16 mouse cellular contexts compared by ENCODE assay signal in the genomic region with DNA sequence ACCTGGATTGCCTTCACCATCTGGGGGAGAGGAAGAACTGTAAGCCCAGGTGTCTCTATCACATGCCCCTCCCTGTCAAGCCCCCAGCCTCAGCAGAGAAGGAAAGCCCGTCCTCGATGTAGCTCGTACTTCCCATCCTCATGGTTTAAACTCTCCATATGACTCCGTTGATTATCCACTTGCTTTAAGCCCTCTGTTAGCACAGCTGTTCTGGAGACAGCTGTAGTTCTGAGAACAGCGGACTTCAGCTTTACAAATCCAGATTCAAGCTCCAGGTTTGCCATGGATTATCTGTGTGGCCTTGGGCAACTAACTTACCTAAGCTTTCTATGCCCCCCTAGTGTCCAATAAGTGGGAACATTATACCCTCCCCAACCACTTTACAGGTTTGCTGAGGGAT.
"Had no signal": no experiment of that assay in that cellular context is flagged by ENCODE, and none has a peak within 500 bp of the region (broad histone marks: within the 10 kb centered on the region; RNA-seq: fewer than 3 reads in every experiment).

No protein-coding gene starts in this region.

- H3K9me3 ChIP-seq: liver, embryonic 13.5 days; stomach, embryonic 15.5 days had no signal

- H3K9ac ChIP-seq: liver, embryonic 13.5 days; stomach, embryonic 15.5 days had no signal

- H3K27me3 ChIP-seq: liver, embryonic 13.5 days; stomach, embryonic 15.5 days had no signal

- ATAC-seq: inflammation-experienced regulatory T-cells, adult 6 months; intestine, embryonic 16.5 days had no signal

- DNase-seq: kidney, adult 18-20 months; kidney, adult 9 months; kidney, postnatal 14 days; kidney, postnatal 4 days; layer of hippocampus, postnatal 36 days; liver, embryonic 13.5 days; lung, adult 2 months; retina, postnatal 1 day; right cerebral cortex, postnatal 25 days; spleen, adult 18-20 months; thymus, postnatal 25 days had no signal

- H3K4me3 ChIP-seq: left cerebral cortex, adult 2 months; liver, embryonic 13.5 days; stomach, embryonic 15.5 days had no signal

- H3K36me3 ChIP-seq: liver, embryonic 13.5 days; stomach, embryonic 15.5 days had no signal

- H3K4me1 ChIP-seq: liver, embryonic 13.5 days; stomach, embryonic 15.5 days had no signal

- H3K27ac ChIP-seq: liver, embryonic 13.5 days; macrophage; stomach, embryonic 15.5 days had no signal

- H3K4me2 ChIP-seq: liver, embryonic 13.5 days; stomach, embryonic 15.5 days had no signal
